Mouse (Mus musculus) thymus, adult 2 months (tissue): Measurements from ENCODE around the gene Ngfr.

ENCODE experiments used
- CTCF ChIP-seq: fragments of 200-500 bp; IDR thresholded peaks from 2 replicates; pipeline ENCODE4 v1.5.1; 2012; ENCODE audit warnings: mild to moderate bottlenecking, control low read depth, low read length, moderate library complexity, borderline replicate concordance; ENCODE audit not compliant: control insufficient read depth, poor library complexity, insufficient read depth; ENCODE audit errors: extremely low read depth
- POLR2A ChIP-seq: fragments of 200-500 bp; IDR thresholded peaks from 2 replicates; pipeline ENCODE4 v1.6.1; 2012; ENCODE audit warnings: mild to moderate bottlenecking, low read length, control low read depth, moderate library complexity; ENCODE audit not compliant: control insufficient read depth, poor library complexity, insufficient read depth; ENCODE audit errors: extremely low read depth

DNA sequence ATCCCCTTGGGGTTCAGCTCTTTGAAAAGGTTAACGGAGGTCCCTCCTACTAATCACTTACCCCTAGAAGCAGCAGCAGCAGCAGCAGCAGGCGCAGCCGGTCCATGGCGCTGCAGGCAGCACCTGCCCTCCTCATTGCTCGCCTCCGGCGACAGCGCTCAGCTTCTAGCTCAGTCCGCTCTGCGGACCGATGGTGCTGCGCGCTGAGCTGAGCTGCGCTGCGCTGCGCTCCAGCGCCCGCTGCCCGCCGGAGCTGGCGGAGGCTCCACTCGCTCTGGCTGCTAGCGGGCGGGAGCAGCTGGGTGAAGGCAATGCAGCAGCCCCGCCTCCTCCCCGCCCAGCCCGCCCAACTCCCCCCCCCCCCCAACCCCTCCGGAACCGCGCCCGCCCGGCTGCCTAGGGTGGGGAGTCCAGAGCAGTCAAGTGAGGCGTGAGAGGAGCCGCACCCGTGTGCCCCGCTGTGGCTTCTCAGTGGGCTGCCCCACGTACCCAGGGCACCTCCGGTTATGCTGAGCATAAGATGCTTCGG is at the start of gene Ngfr:
- TF ChIP-seq POLR2A (no peak), CTCF (no peak)
